Mouse (Mus musculus) bone marrow, adult 2 months (tissue): ENCODE data around the gene Tsc22d3.

Experiments
- CTCF ChIP-seq: fragments of 200-500 bp; IDR thresholded peaks from 2 replicates; pipeline ENCODE4 v1.5.1; 2011; ENCODE audit warnings: low read length, control low read depth; ENCODE audit not compliant: control insufficient read depth, insufficient read depth
- POLR2A ChIP-seq: fragments of 200-500 bp; IDR thresholded peaks from 2 replicates; pipeline ENCODE4 v1.6.1; 2011; ENCODE audit warnings: low read depth, mild to moderate bottlenecking, control low read depth, low read length, borderline replicate concordance; ENCODE audit not compliant: control insufficient read depth

- TF ChIP-seq POLR2A (no peak), CTCF (peak; percentile 27; the same call in 1 of the 2 replicates)
Measured at GRCm38 (mm10) chrX:140544737-140545136, 55.7 kb downstream of the Tsc22d3 start.
